ENCODE assay signal across 8 mouse cellular contexts in genomic region chr17:47594969-47595247, GRCm38 (mm10). TPM values are rescaled to one million over a fixed set of nuclear protein-coding genes. Genes with fewer than 3 reads are reported as not detected.
DNase-seq lines count a peak whose midpoint lies in the region; ATAC-seq and TF ChIP-seq lines count a peak whose summit lies in the region.

No protein-coding gene starts in this region.

- no peak for ATAC-seq in heart, embryonic 14.5 days (ENCODE audit: insufficient number of reproducible peaks, insufficient read depth, low FRiP score, low read depth)
- no peak for ATAC-seq in forebrain, embryonic 16.5 days
- no peak for ATAC-seq in granulocyte monocyte progenitor cell, adult 5-6 weeks (replicated peaks; ENCODE audit: poor library complexity, severe bottlenecking)

- no peak for DNase-seq in heart, adult 11 months
- DNase-seq in ES-E14 (ENCODE audit: low read depth, low spot score): no peak
- DNase-seq in testis, postnatal 14 days (ENCODE audit: low spot score): no peak
- DNase-seq in adrenal gland, adult 18-20 months (ENCODE audit: low spot score in 2 of 2): no peak

- WGBS in heart, embryonic 14.5 days: 1% methylated on average over 7 of the region's 9 CpGs
- 1% methylated on average over 9 of the region's 9 CpGs for WGBS in forebrain, embryonic 16.5 days
- WGBS in macrophage (ENCODE audit: missing documents): 14% methylated on average over 7 of the region's 9 CpGs

- no peaks in the 10 kb centered on the region for H3K9me3 ChIP-seq in heart, embryonic 14.5 days (ENCODE audit: control insufficient read depth, low read length)
- H3K9me3 ChIP-seq in ES-E14 (ENCODE audit: control insufficient read depth, insufficient read depth, low read depth, low read length): no peaks in the 10 kb centered on the region
- no peaks in the 10 kb centered on the region for H3K9me3 ChIP-seq in forebrain, embryonic 16.5 days (ENCODE audit: control insufficient read depth, low read length)

- peak overlapping the region; percentile 81 to 99 for H3K4me3 ChIP-seq in heart, embryonic 14.5 days (ENCODE audit: control insufficient read depth in 1 of 2, insufficient read depth in 1 of 2, low read depth in 1 of 2, low read length in 2 of 2)
- peak overlapping the region; percentile 75 to 92 for H3K4me3 ChIP-seq in ES-E14 (ENCODE audit: insufficient read depth in 1 of 2, low read depth in 1 of 2, low read length in 2 of 2, poor library complexity in 1 of 2, severe bottlenecking in 1 of 2)
- peak overlapping the region; percentile 83 for H3K4me3 ChIP-seq in forebrain, embryonic 16.5 days (replicated peaks; ENCODE audit: low read length)
- peak overlapping the region; percentile 93 for H3K4me3 ChIP-seq in macrophage (ENCODE audit: inconsistent target)

- H3K27me3 ChIP-seq in heart, embryonic 14.5 days (ENCODE audit: control insufficient read depth, insufficient read depth, low read length): no peaks in the 10 kb centered on the region
- no peaks in the 10 kb centered on the region for H3K27me3 ChIP-seq in forebrain, embryonic 16.5 days (replicated peaks; ENCODE audit: control insufficient read depth, insufficient read depth, low read length)

- peaks cover 31% of the 10 kb centered on the region for H3K79me2 ChIP-seq in macrophage (ENCODE audit: inconsistent target)

- peak overlapping the region; percentile 88 for H3K4me2 ChIP-seq in heart, embryonic 14.5 days (ENCODE audit: low read length)
- H3K4me2 ChIP-seq in forebrain, embryonic 16.5 days (ENCODE audit: low read length): peak overlapping the region; percentile 99

- H3K4me1 ChIP-seq in heart, embryonic 14.5 days (ENCODE audit: control insufficient read depth in 2 of 2, insufficient read depth in 2 of 2, low read length in 2 of 2): peaks cover 27 to 35% of the 10 kb centered on the region in 2 experiments
- H3K4me1 ChIP-seq in ES-E14 (ENCODE audit: control insufficient read depth in 2 of 2, insufficient read depth in 2 of 2, low read length in 2 of 2, poor library complexity in 1 of 2): peaks cover 19% of the 10 kb centered on the region in 2 experiments
- H3K4me1 ChIP-seq in forebrain, embryonic 16.5 days (replicated peaks; ENCODE audit: control insufficient read depth, insufficient read depth, low read length): peaks cover 36% of the 10 kb centered on the region

- peaks cover 42% of the 10 kb centered on the region for H3K36me3 ChIP-seq in heart, embryonic 14.5 days (ENCODE audit: control insufficient read depth, insufficient read depth, low read length)
- H3K36me3 ChIP-seq in ES-E14 (ENCODE audit: control insufficient read depth, insufficient read depth, low read length, poor library complexity, severe bottlenecking): peaks cover 21% of the 10 kb centered on the region
- no peaks in the 10 kb centered on the region; the same call in 1 of the 2 replicates for H3K36me3 ChIP-seq in forebrain, embryonic 16.5 days (ENCODE audit: control insufficient read depth, insufficient read depth)
- H3K36me3 ChIP-seq in macrophage (ENCODE audit: inconsistent target): no peaks in the 10 kb centered on the region

- H3K27ac ChIP-seq in heart, embryonic 14.5 days (replicated peaks in 1 of 2; ENCODE audit: control insufficient read depth in 1 of 2, insufficient read depth in 1 of 2, low read depth in 2 of 2, low read length in 2 of 2): peak overlapping the region; percentile 97
- H3K27ac ChIP-seq in ES-E14 (ENCODE audit: insufficient read depth, low read depth, low read length, poor library complexity, severe bottlenecking) (peak overlapping the region; percentile 49; the same call in 1 of the 2 replicates), macrophage (peak overlapping the region; percentile 79)
- H3K27ac ChIP-seq in forebrain, embryonic 16.5 days (ENCODE audit: low read length): peak overlapping the region; percentile 59; the same call in 1 of the 2 replicates

- in situ Hi-C loops in ES-E14 (cut with MboI; ENCODE audit: low sequenced_read_pairs in 2 of 2, unreplicated experiment in 2 of 2): no loop called here

- peak overlapping the region; percentile 97 for H3K9ac ChIP-seq in heart, embryonic 14.5 days (ENCODE audit: low read length)
- H3K9ac ChIP-seq in ES-E14 (ENCODE audit: insufficient read depth, low read depth, low read length, poor library complexity, severe bottlenecking): peak overlapping the region; percentile 6; the same call in 1 of the 2 replicates
- H3K9ac ChIP-seq in forebrain, embryonic 16.5 days (replicated peaks; ENCODE audit: low read depth, low read length): peak overlapping the region; percentile 74

TF ChIP-seq in ES-E14, 5 proteins besides CTCF, POLR2A, EP300 and RAD21:
- TF ChIP-seq ZC3H11A (IDR thresholded peaks at IDR 0.05; ENCODE audit: borderline replicate concordance, low read depth, low read length): no peak
TF ChIP-seq in ES-E14: peak in this region for 0.

RNA-seq across cellular contexts. Expression of gene Bysl, which starts 16.4 kb away (rescaled TPM):
- 18.3 and 18.7 TPM in 2 replicates for polyA plus RNA-seq in heart, embryonic 14.5 days (2014; fragmentation: Nextera tagmentation; extraction: Ambion mirVana)
- total RNA-seq in ES-E14 (2012; rRNA removed): 51.5 and 51.8 TPM in 2 replicates
- 32.9 and 36.1 TPM in 2 replicates for polyA plus RNA-seq in forebrain, embryonic 16.5 days (2015; fragmentation: Nextera tagmentation; extraction: Ambion mirVana)
- 1 to 10 TPM in 24 of 26 experiments, under 1 TPM in 2; 0.71 to 5.9 (median 1.9) TPM for total RNA-seq in macrophage (2018; cell fraction: chromatin; rRNA removed)
- 1 to 10 TPM; 3.0 to 7.7 (median 5.6) TPM for total RNA-seq in macrophage (2018; cell fraction: cytosol; rRNA removed)
- 1 to 10 TPM in 25 of 26 experiments, under 1 TPM in 1; 0.96 to 9.3 (median 3.0) TPM for total RNA-seq in macrophage (2018; cell fraction: nucleus; rRNA removed)
- 4.6 to 14.0 TPM (median 5.4 TPM) in 3 replicates for polyA plus RNA-seq in macrophage (2018)
- 16.2 and 17.8 TPM in 2 replicates for total RNA-seq in granulocyte monocyte progenitor cell, adult 5-6 weeks (2014; fragmentation: Nextera tagmentation)
- total RNA-seq in granulocyte monocyte progenitor cell, adult 5-6 weeks (2017): 12.6 and 16.0 TPM in 2 replicates
- 10 to 100 TPM; 23.0 to 24.2 TPM for total RNA-seq in adrenal gland, adult 18-20 months (2021)

RNA-seq across cellular contexts. Expression of gene Med20, which starts 16.5 kb away (rescaled TPM):
- polyA plus RNA-seq in heart, embryonic 14.5 days (2014; fragmentation: Nextera tagmentation; extraction: Ambion mirVana): 28.6 and 30.9 TPM in 2 replicates
- total RNA-seq in ES-E14 (2012; rRNA removed): 43.4 and 46.1 TPM in 2 replicates
- 51.6 and 51.8 TPM in 2 replicates for polyA plus RNA-seq in forebrain, embryonic 16.5 days (2015; fragmentation: Nextera tagmentation; extraction: Ambion mirVana)
- 100 to 1,000 TPM in 15 of 26 experiments, 10 to 100 TPM in 11; 66.7 to 129 (median 103) TPM for total RNA-seq in macrophage (2018; cell fraction: chromatin; rRNA removed)
- 10 to 100 TPM in 25 of 26 experiments, 1 to 10 TPM in 1; 7.7 to 22.3 (median 17.3) TPM for total RNA-seq in macrophage (2018; cell fraction: cytosol; rRNA removed)
- total RNA-seq in macrophage (2018; cell fraction: nucleus; rRNA removed): 10 to 100 TPM; 37.8 to 68.8 (median 53.4) TPM
- 12.7 to 20.9 TPM (median 20.4 TPM) in 3 replicates for polyA plus RNA-seq in macrophage (2018)
- total RNA-seq in granulocyte monocyte progenitor cell, adult 5-6 weeks (2014; fragmentation: Nextera tagmentation): 26.3 and 36.3 TPM in 2 replicates
- total RNA-seq in granulocyte monocyte progenitor cell, adult 5-6 weeks (2017): 25.0 and 29.5 TPM in 2 replicates
- 10 to 100 TPM; 50.1 to 50.3 TPM for total RNA-seq in adrenal gland, adult 18-20 months (2021)

RNA-seq across cellular contexts. Expression of gene Gm20517, which starts 16.5 kb away (rescaled TPM):
- polyA plus RNA-seq in heart, embryonic 14.5 days (2014; fragmentation: Nextera tagmentation; extraction: Ambion mirVana): 1.7 and 2.2 TPM in 2 replicates
- total RNA-seq in ES-E14 (2012; rRNA removed): 4.9 and 5.4 TPM in 2 replicates
- polyA plus RNA-seq in forebrain, embryonic 16.5 days (2015; fragmentation: Nextera tagmentation; extraction: Ambion mirVana): 2.3 and 2.9 TPM in 2 replicates
- total RNA-seq in macrophage (2018; cell fraction: chromatin; rRNA removed): 10 to 100 TPM in 21 of 26 experiments, 1 to 10 TPM in 5; 6.6 to 33.7 (median 20.1) TPM
- total RNA-seq in macrophage (2018; cell fraction: cytosol; rRNA removed): 1 to 10 TPM in 22 of 26 experiments, under 1 TPM in 4; 0.57 to 2.1 (median 1.3) TPM
- 10 to 100 TPM in 10 of 26 experiments, 1 to 10 TPM in 16; 2.2 to 18.3 (median 7.1) TPM for total RNA-seq in macrophage (2018; cell fraction: nucleus; rRNA removed)
- polyA plus RNA-seq in macrophage (2018): 1.4 to 3.8 TPM (median 1.4 TPM) in 3 replicates
- total RNA-seq in granulocyte monocyte progenitor cell, adult 5-6 weeks (2014; fragmentation: Nextera tagmentation): 0.41 and 2.2 TPM in 2 replicates
- 2.5 and 3.1 TPM in 2 replicates for total RNA-seq in granulocyte monocyte progenitor cell, adult 5-6 weeks (2017)
- 1 to 10 TPM; 1.6 to 3.4 TPM for total RNA-seq in adrenal gland, adult 18-20 months (2021)

RNA-seq across cellular contexts. Expression of gene Usp49, which starts 35.6 kb away (rescaled TPM):
- polyA plus RNA-seq in heart, embryonic 14.5 days (2014; fragmentation: Nextera tagmentation; extraction: Ambion mirVana): 3.0 and 3.2 TPM in 2 replicates
- 10.0 and 15.5 TPM in 2 replicates for total RNA-seq in ES-E14 (2012; rRNA removed)
- 8.6 and 9.1 TPM in 2 replicates for polyA plus RNA-seq in forebrain, embryonic 16.5 days (2015; fragmentation: Nextera tagmentation; extraction: Ambion mirVana)
- 10 to 100 TPM in 17 of 26 experiments, 1 to 10 TPM in 9; 6.8 to 24.0 (median 14.7) TPM for total RNA-seq in macrophage (2018; cell fraction: chromatin; rRNA removed)
- total RNA-seq in macrophage (2018; cell fraction: cytosol; rRNA removed): 1 to 10 TPM in 25 of 26 experiments, under 1 TPM in 1; 0.96 to 4.4 (median 2.4) TPM
- total RNA-seq in macrophage (2018; cell fraction: nucleus; rRNA removed): 10 to 100 TPM in 9 of 26 experiments, 1 to 10 TPM in 17; 3.0 to 17.2 (median 8.8) TPM
- polyA plus RNA-seq in macrophage (2018): 2.3 to 3.1 TPM (median 2.7 TPM) in 3 replicates
- 4.1 and 6.8 TPM in 2 replicates for total RNA-seq in granulocyte monocyte progenitor cell, adult 5-6 weeks (2014; fragmentation: Nextera tagmentation)
- total RNA-seq in granulocyte monocyte progenitor cell, adult 5-6 weeks (2017): 1.5 and 4.1 TPM in 2 replicates
- total RNA-seq in adrenal gland, adult 18-20 months (2021): 1 to 10 TPM; 3.0 to 4.1 TPM

Comparison
In these comparisons a context has a peak if more than half of its experiments do, and no peak if none do; other contexts are left out.
1. H3K9ac ChIP-seq: peak in every context shown above with its lines; median percentile 97 in heart, embryonic 14.5 days; 74 in forebrain, embryonic 16.5 days; 6 in ES-E14.